Comparison of ENCODE assay signal across 8 mouse cellular contexts in the genomic region with DNA sequence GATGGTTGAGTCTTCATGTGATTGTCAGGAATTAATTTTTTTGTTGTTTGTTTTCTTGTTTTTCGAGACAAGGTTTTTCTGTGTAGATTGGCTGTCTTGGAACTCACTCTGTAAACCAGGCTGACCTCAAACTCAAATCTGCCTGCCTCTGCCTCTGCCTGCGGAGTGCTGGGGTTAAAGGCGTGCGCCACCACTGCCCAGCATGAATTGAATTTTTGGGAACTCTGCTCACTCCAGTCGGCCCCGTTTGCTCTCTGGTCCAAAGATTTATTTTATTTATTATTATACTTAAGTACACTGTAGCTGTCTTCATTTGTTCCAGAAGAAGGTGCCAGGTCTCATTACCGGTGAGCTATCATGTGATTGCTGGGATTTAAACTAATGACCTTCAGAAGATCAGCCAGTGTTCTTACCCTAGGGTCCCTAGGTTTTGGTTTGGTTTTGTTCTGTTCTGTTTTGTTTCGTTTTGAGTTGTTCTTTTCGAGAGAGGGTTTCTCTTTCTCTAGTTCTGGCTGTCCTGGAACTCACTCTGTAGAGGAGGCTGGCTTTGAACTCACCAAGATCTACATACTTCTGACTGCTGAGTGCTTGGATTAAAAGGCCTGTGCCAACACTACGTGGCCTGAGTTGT. TPM values are rescaled to one million over a fixed set of nuclear protein-coding genes. Genes with fewer than 3 reads are reported as not detected.
A peak's percentile ranks its signal among the peaks of the same experiment; 100 is the strongest.
DNase-seq lines count a peak whose midpoint lies in the region; ATAC-seq and TF ChIP-seq lines count a peak whose summit lies in the region.

No protein-coding gene starts in this region.

- H3K4me3 ChIP-seq in erythroblast, embryonic 14.5 days (replicated peaks) = peak overlapping the region; percentile 88
- no peak overlapping the region for H3K4me3 ChIP-seq in testis, adult 2 months (ENCODE audit: control insufficient read depth, low read depth, low read length)
- H3K4me3 ChIP-seq in limb, embryonic 15.5 days = peak overlapping the region; percentile 93
- peak overlapping the region; percentile 84; the same call in 1 of the 2 replicates for H3K4me3 ChIP-seq in stomach, postnatal 0 days (ENCODE audit: low read depth, low read length)

- no peak overlapping the region for H3K9ac ChIP-seq in limb, embryonic 15.5 days
- no peak overlapping the region for H3K9ac ChIP-seq in stomach, postnatal 0 days (ENCODE audit: low read length)

- 49% methylated on average over 10 of the region's 10 CpGs for WGBS in limb, embryonic 15.5 days
- 40% methylated on average over 10 of the region's 10 CpGs for WGBS in stomach, postnatal 0 days

- no peak for TF ChIP-seq CTCF in testis, adult 2 months (IDR thresholded peaks at IDR 0.05; ENCODE audit: control insufficient read depth, insufficient read depth, insufficient replicate concordance, low read depth, low read length)
- no peak; the same call in 1 of the 2 replicates for TF ChIP-seq CTCF in stomach, postnatal 0 days (IDR thresholded peaks at IDR 0.05; ENCODE audit: low read depth)

- peaks cover 58% of the 10 kb centered on the region for H3K4me1 ChIP-seq in erythroblast, embryonic 14.5 days (ENCODE audit: control insufficient read depth)
- peaks cover 10% of the 10 kb centered on the region for H3K4me1 ChIP-seq in testis, adult 2 months (ENCODE audit: control insufficient read depth, insufficient read depth, low read length)
- H3K4me1 ChIP-seq in limb, embryonic 15.5 days = peaks cover 37% of the 10 kb centered on the region
- no peaks in the 10 kb centered on the region for H3K4me1 ChIP-seq in stomach, postnatal 0 days (replicated peaks; ENCODE audit: control insufficient read depth, insufficient read depth)

- H3K36me3 ChIP-seq in erythroblast, embryonic 14.5 days (ENCODE audit: control insufficient read depth) = peaks cover 37% of the 10 kb centered on the region
- peaks cover 1% of the 10 kb centered on the region for H3K36me3 ChIP-seq in testis, adult 2 months (ENCODE audit: control insufficient read depth, insufficient read depth, low read length)
- peaks cover 28% of the 10 kb centered on the region for H3K36me3 ChIP-seq in limb, embryonic 15.5 days
- H3K36me3 ChIP-seq in stomach, postnatal 0 days (ENCODE audit: control insufficient read depth, insufficient read depth, low read length) = peaks cover 3% of the 10 kb centered on the region; the same call in 1 of the 2 replicates

- TF ChIP-seq POLR2A in testis, adult 2 months (IDR thresholded peaks at IDR 0.05; ENCODE audit: control insufficient read depth, low read depth, low read length) = no peak

- H3K9me3 ChIP-seq in erythroblast, embryonic 14.5 days (ENCODE audit: control insufficient read depth, low read length) = peaks cover 10% of the 10 kb centered on the region; the same call in 1 of the 2 replicates
- no peaks in the 10 kb centered on the region for H3K9me3 ChIP-seq in limb, embryonic 15.5 days
- no peaks in the 10 kb centered on the region for H3K9me3 ChIP-seq in stomach, postnatal 0 days (ENCODE audit: control insufficient read depth, low read length)

- peak overlapping the region; percentile 47 for H3K4me2 ChIP-seq in limb, embryonic 15.5 days
- peak overlapping the region; percentile 63 for H3K4me2 ChIP-seq in stomach, postnatal 0 days (replicated peaks; ENCODE audit: low read depth)

- no peak for DNase-seq in testis, postnatal 14 days (ENCODE audit: low spot score)
- DNase-seq in stomach, postnatal 0 days (ENCODE audit: low spot score) = no peak
- no peak for DNase-seq in layer of hippocampus, adult 9-11 months
- no peak for DNase-seq in spleen, postnatal 10 days (ENCODE audit: low spot score in 2 of 2)

- peaks cover 34% of the 10 kb centered on the region for H3K27me3 ChIP-seq in erythroblast, embryonic 14.5 days (ENCODE audit: control insufficient read depth)
- H3K27me3 ChIP-seq in testis, adult 2 months (ENCODE audit: control insufficient read depth, insufficient read depth, low read length) = no peaks in the 10 kb centered on the region
- H3K27me3 ChIP-seq in limb, embryonic 15.5 days = no peaks in the 10 kb centered on the region
- no peaks in the 10 kb centered on the region for H3K27me3 ChIP-seq in stomach, postnatal 0 days (ENCODE audit: control insufficient read depth, insufficient read depth, low read length)

- no peak for ATAC-seq in erythroblast, adult 5-6 weeks (replicated peaks; ENCODE audit: low FRiP score, poor library complexity, severe bottlenecking)
- no peak for ATAC-seq in limb, embryonic 15.5 days (ENCODE audit: insufficient number of reproducible peaks, low FRiP score, low TSS enrichment, low read depth)
- ATAC-seq in stomach, postnatal 0 days (ENCODE audit: low FRiP score, low TSS enrichment) = no peak; the same call in 1 of the 2 replicates

- H3K27ac ChIP-seq in testis, adult 2 months (ENCODE audit: control insufficient read depth, insufficient read depth, low read depth, low read length) = peak overlapping the region; percentile 44; the same call in 1 of the 2 replicates
- H3K27ac ChIP-seq in limb, embryonic 15.5 days = peak overlapping the region; percentile 96
- no peak overlapping the region for H3K27ac ChIP-seq in stomach, postnatal 0 days (replicated peaks)

- TF ChIP-seq EP300 in stomach, postnatal 0 days (optimal IDR thresholded peaks at IDR 0.05) = no peak

RNA-seq across cellular contexts. Expression of gene Rpl23a, which starts 0.6 kb away (rescaled TPM):
- polyA plus RNA-seq in erythroblast, embryonic 14.5 days (2012) = 168 and 429 TPM in 2 replicates
- 792 and 815 TPM in 2 replicates for total RNA-seq in erythroblast, adult 5-6 weeks (2015; ENCODE audit: low replicate concordance)
- total RNA-seq in erythroblast, adult 5-6 weeks (2017; ENCODE audit: low replicate concordance) = 585 and 685 TPM in 2 replicates
- 125 and 137 TPM in 2 replicates for polyA plus RNA-seq in testis, adult 2 months (2012; rRNA removed)
- polyA plus RNA-seq in limb, embryonic 15.5 days (2015; fragmentation: Nextera tagmentation; extraction: Ambion mirVana) = 1,208 and 1,454 TPM in 2 replicates
- polyA plus RNA-seq in stomach, postnatal 0 days (2015; fragmentation: Nextera tagmentation; extraction: Ambion mirVana) = 1,145 and 1,168 TPM in 2 replicates

RNA-seq across cellular contexts. Expression of gene Rab34, which starts 4.2 kb away (rescaled TPM):
- 0.13 and 0.26 TPM in 2 replicates for polyA plus RNA-seq in erythroblast, embryonic 14.5 days (2012)
- 7.9 TPM in 1 of 2 replicates, not detected in the other for total RNA-seq in erythroblast, adult 5-6 weeks (2015; ENCODE audit: low replicate concordance)
- total RNA-seq in erythroblast, adult 5-6 weeks (2017; ENCODE audit: low replicate concordance) = 1.3 and 9.9 TPM in 2 replicates
- 10.4 and 13.2 TPM in 2 replicates for polyA plus RNA-seq in testis, adult 2 months (2012; rRNA removed)
- polyA plus RNA-seq in limb, embryonic 15.5 days (2015; fragmentation: Nextera tagmentation; extraction: Ambion mirVana) = 153 and 164 TPM in 2 replicates
- polyA plus RNA-seq in stomach, postnatal 0 days (2015; fragmentation: Nextera tagmentation; extraction: Ambion mirVana) = 59.0 and 61.4 TPM in 2 replicates

RNA-seq across cellular contexts. Expression of gene Tlcd1, which starts 7.5 kb away (rescaled TPM):
- 91.9 and 97.7 TPM in 2 replicates for polyA plus RNA-seq in erythroblast, embryonic 14.5 days (2012)
- total RNA-seq in erythroblast, adult 5-6 weeks (2015; ENCODE audit: low replicate concordance) = 69.0 and 77.1 TPM in 2 replicates
- 96.9 and 181 TPM in 2 replicates for total RNA-seq in erythroblast, adult 5-6 weeks (2017; ENCODE audit: low replicate concordance)
- 65.1 and 73.7 TPM in 2 replicates for polyA plus RNA-seq in testis, adult 2 months (2012; rRNA removed)
- 31.3 and 32.0 TPM in 2 replicates for polyA plus RNA-seq in limb, embryonic 15.5 days (2015; fragmentation: Nextera tagmentation; extraction: Ambion mirVana)
- 41.3 and 45.6 TPM in 2 replicates for polyA plus RNA-seq in stomach, postnatal 0 days (2015; fragmentation: Nextera tagmentation; extraction: Ambion mirVana)

RNA-seq across cellular contexts. Expression of gene Nek8, which starts 7.5 kb away (rescaled TPM):
- polyA plus RNA-seq in erythroblast, embryonic 14.5 days (2012) = 1.7 and 2.0 TPM in 2 replicates
- total RNA-seq in erythroblast, adult 5-6 weeks (2015; ENCODE audit: low replicate concordance) = 9.6 and 12.1 TPM in 2 replicates
- total RNA-seq in erythroblast, adult 5-6 weeks (2017; ENCODE audit: low replicate concordance) = 5.7 and 16.7 TPM in 2 replicates
- 22.2 and 22.3 TPM in 2 replicates for polyA plus RNA-seq in testis, adult 2 months (2012; rRNA removed)
- 15.4 and 16.2 TPM in 2 replicates for polyA plus RNA-seq in limb, embryonic 15.5 days (2015; fragmentation: Nextera tagmentation; extraction: Ambion mirVana)
- polyA plus RNA-seq in stomach, postnatal 0 days (2015; fragmentation: Nextera tagmentation; extraction: Ambion mirVana) = 6.4 and 7.4 TPM in 2 replicates

RNA-seq across cellular contexts. Expression of gene Proca1, which starts 9.2 kb away (rescaled TPM):
- polyA plus RNA-seq in erythroblast, embryonic 14.5 days (2012) = not detected in 2 replicates
- total RNA-seq in erythroblast, adult 5-6 weeks (2015; ENCODE audit: low replicate concordance) = 1.5 TPM in 1 of 2 replicates, not detected in the other
- total RNA-seq in erythroblast, adult 5-6 weeks (2017; ENCODE audit: low replicate concordance) = not detected in 2 replicates
- 175 and 191 TPM in 2 replicates for polyA plus RNA-seq in testis, adult 2 months (2012; rRNA removed)
- 3.1 and 3.5 TPM in 2 replicates for polyA plus RNA-seq in limb, embryonic 15.5 days (2015; fragmentation: Nextera tagmentation; extraction: Ambion mirVana)
- polyA plus RNA-seq in stomach, postnatal 0 days (2015; fragmentation: Nextera tagmentation; extraction: Ambion mirVana) = 0.98 and 1.0 TPM in 2 replicates
